Mouse (Mus musculus) ovary, postnatal 10 days (tissue): ENCODE results near the gene Ptger4.

Experiments
- DNase-seq: peaks from one replicate; pipeline ENCODE4 v3.0.0; 2022; ENCODE audit warnings: low spot score

Ptger4 gene

DNA sequence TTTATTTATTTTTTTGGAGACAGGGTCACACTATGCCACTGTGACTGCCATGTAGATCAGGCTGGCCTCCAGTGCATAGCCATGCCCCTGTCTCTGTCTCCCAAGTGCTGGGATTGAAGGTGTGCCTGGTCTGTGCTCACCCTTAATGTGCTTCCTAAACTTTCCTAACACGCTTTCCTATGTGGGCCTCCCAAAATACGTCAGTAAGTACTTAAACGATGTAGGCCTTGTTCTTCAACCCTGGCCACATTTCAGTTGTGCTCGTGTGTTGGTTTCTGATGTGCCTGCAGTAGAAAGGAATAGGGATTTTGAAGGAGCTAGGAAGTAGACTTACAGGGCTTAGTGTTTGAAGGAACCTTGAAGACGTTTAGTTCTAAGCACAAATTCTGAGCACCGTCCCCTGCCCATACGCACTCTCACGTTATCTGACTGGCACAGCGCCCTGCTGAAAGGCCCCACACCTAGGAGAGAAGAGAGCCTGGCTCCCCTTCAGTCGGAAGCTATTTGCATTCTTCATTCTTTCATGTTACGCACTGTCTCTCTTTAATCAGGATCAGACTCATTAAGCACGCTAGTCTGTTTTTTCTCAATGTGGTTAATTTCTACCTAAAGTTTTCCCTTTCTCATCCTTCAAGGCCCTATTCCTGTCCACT lies 78.7 kb downstream of the Ptger4 start:
- DNase-seq, result no peak

DNA sequence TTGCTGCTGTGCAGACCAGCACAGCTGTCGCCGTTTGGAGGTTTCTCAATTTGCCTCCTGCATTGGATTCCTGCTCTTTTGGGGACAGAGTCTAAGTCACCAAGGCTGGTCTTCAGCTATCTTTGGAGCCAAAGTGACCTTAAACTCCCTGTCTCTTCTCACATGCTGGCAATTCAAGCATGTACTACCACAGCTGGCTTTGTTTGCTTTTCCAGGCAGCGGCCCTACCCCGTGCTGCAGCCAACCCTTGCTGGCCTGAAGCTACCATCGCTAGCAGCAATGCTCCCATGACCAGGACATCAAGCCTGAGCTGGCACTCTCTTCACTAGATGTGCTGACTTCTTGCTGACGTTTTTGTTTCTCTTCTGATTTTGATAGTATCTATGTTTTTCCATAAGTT lies 85.2 kb downstream of the Ptger4 start:
- no peak for DNase-seq

DNA sequence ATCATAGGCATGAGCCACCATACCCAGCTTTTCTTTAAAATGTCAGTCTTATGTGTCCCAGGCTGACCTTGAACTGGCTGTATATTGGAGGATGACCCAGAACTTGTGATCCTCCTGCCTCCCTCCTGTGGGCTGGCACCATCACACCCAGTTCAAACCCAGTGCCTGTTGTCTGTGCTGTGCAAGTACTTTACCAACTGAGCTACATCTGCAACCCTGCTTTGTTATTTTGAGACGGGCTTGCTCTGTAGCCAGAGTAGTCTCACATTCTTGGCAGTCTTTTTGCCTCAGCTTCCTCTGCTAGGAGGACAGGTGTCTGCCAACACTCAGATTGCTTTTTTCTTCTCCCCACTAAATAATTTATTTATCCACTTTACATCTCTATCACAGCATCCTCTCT lies 86.6 kb downstream of the Ptger4 start:
- DNase-seq, result no peak
